Mouse (Mus musculus) small intestine, adult 2 months (tissue): Measurements from ENCODE around the gene Ccdc38.

ENCODE experiments used
- CTCF ChIP-seq: fragments of 200-500 bp; IDR thresholded peaks from 2 replicates; pipeline ENCODE4 v1.5.1; 2012; ENCODE audit warnings: low read depth, mild to moderate bottlenecking, control low read depth, inconsistent platforms, low read length, moderate library complexity, mixed read lengths; ENCODE audit not compliant: insufficient replicate concordance, insufficient read length; ENCODE audit errors: extremely low read depth
- POLR2A ChIP-seq: fragments of 200-500 bp; IDR thresholded peaks from 2 replicates; pipeline ENCODE4 v1.6.1; 2012; ENCODE audit warnings: low read depth, mild to moderate bottlenecking, control low read depth, inconsistent platforms, low read length, moderate library complexity

- TF ChIP-seq CTCF = no peak
- no peak for TF ChIP-seq POLR2A
Observed at GRCm38 (mm10) chr10:93575960-93576359, 35.5 kb downstream of the Ccdc38 start.
